22 mouse cellular contexts compared by ENCODE assay signal in genomic region chr16:49724232-49724631, GRCm38 (mm10). TPM values are rescaled to one million over a fixed set of nuclear protein-coding genes. Genes with fewer than 3 reads are reported as not detected.
DNase-seq lines count a peak whose midpoint lies in the region; ATAC-seq lines count a peak whose summit lies in the region.
"Had no signal": no experiment of that assay in that cellular context is flagged by ENCODE, and none has a peak within 500 bp of the region (broad histone marks: within the 10 kb centered on the region; RNA-seq: fewer than 3 reads in every experiment).

No protein-coding gene starts in this region.

- no peaks in the 10 kb centered on the region; the same call in 1 of the 2 replicates for H3K36me3 ChIP-seq in embryonic facial prominence, embryonic 10.5 days (replicated peaks)
- H3K36me3 ChIP-seq: embryonic facial prominence, embryonic 15.5 days; forebrain, embryonic 10.5 days; heart, embryonic 12.5 days; hindbrain, embryonic 10.5 days; intestine, embryonic 15.5 days had no signal

- WGBS in embryonic facial prominence, embryonic 10.5 days, result 88% methylated on average over 5 of the region's 5 CpGs

- ATAC-seq in granulocyte monocyte progenitor cell, adult 5-6 weeks (replicated peaks; ENCODE audit: poor library complexity, severe bottlenecking), result peak; percentile 75
- ATAC-seq: activated CD4-positive, CD25-positive, alpha-beta regulatory T cell, adult 4 months; forebrain, embryonic 14.5 days; intestine, embryonic 15.5 days; Patski had no signal

- no peaks in the 10 kb centered on the region for H3K4me1 ChIP-seq in embryonic facial prominence, embryonic 10.5 days
- H3K4me1 ChIP-seq: embryonic facial prominence, embryonic 15.5 days; intestine, embryonic 15.5 days had no signal

- no peaks in the 10 kb centered on the region for H3K9me3 ChIP-seq in embryonic facial prominence, embryonic 10.5 days
- H3K9me3 ChIP-seq: embryonic facial prominence, embryonic 15.5 days; forebrain, embryonic 10.5 days; heart, embryonic 12.5 days; hindbrain, embryonic 10.5 days; intestine, embryonic 15.5 days had no signal

- no peaks in the 10 kb centered on the region for H3K27me3 ChIP-seq in embryonic facial prominence, embryonic 10.5 days (replicated peaks; ENCODE audit: low read depth, poor library complexity, severe bottlenecking)
- H3K27me3 ChIP-seq: embryonic facial prominence, embryonic 15.5 days; heart, embryonic 12.5 days; intestine, embryonic 15.5 days; Patski had no signal

- no peak overlapping the region for H3K27ac ChIP-seq in embryonic facial prominence, embryonic 10.5 days (replicated peaks)
- H3K27ac ChIP-seq: embryonic facial prominence, embryonic 15.5 days; forebrain, embryonic 10.5 days; hindbrain, embryonic 10.5 days; hindbrain, embryonic 14.5 days; intestine, embryonic 15.5 days had no signal

- peak; percentile 17 to 20 for DNase-seq in spleen, postnatal 36 days (ENCODE audit: low spot score in 2 of 2)
- no peak for DNase-seq in spleen, postnatal 10 days (ENCODE audit: low spot score in 2 of 2)
- peak; percentile 11 for DNase-seq in adrenal gland, postnatal 10 days
- DNase-seq in embryonic facial prominence, embryonic 10.5 days (ENCODE audit: low spot score), result no peak
- DNase-seq in frontal cortex, postnatal 36 days (ENCODE audit: low spot score in 2 of 2), result no peak
- no peak for DNase-seq in gastrocnemius, adult 8-10 months (ENCODE audit: low spot score in 2 of 2)
- DNase-seq: cerebellum, adult 18-20 months; cerebellum, adult 9-11 months; cerebellum, postnatal 36 days; gastrocnemius, postnatal 10 days; kidney, adult 18-20 months had no signal

- no peak overlapping the region for H3K4me3 ChIP-seq in embryonic facial prominence, embryonic 10.5 days
- H3K4me3 ChIP-seq: embryonic facial prominence, embryonic 15.5 days; erythroblast, embryonic 14.5 days; forebrain, embryonic 10.5 days; heart, embryonic 12.5 days; hindbrain, embryonic 10.5 days; intestine, embryonic 15.5 days had no signal

RNA-seq across cellular contexts. Expression of gene Ift57, which starts 25.2 kb away (rescaled TPM):
- 10 to 100 TPM; 19.4 to 22.1 TPM for total RNA-seq in adrenal gland, postnatal 10 days (2021)
- 28.8 TPM in 2 replicates for total RNA-seq in granulocyte monocyte progenitor cell, adult 5-6 weeks (2014; fragmentation: Nextera tagmentation)
- 46.7 and 48.5 TPM in 2 replicates for total RNA-seq in granulocyte monocyte progenitor cell, adult 5-6 weeks (2017)
- 22.0 and 29.1 TPM in 2 replicates for polyA plus RNA-seq in embryonic facial prominence, embryonic 10.5 days (2016; fragmentation: Nextera tagmentation; extraction: Ambion mirVana)
- total RNA-seq in gastrocnemius, adult 8-10 months (2022), result 1 to 10 TPM; 5.4 to 8.9 (median 6.8) TPM

Comparison
In these comparisons a context has a peak if more than half of its experiments do, and no peak if none do; other contexts are left out.
1. DNase-seq: peak in spleen, postnatal 36 days (2 of 2) and adrenal gland, postnatal 10 days (single experiment); none in spleen, postnatal 10 days (0 of 2), embryonic facial prominence, embryonic 10.5 days (single experiment), frontal cortex, postnatal 36 days (0 of 2) and gastrocnemius, adult 8-10 months (0 of 2).